Mouse (Mus musculus) c-Kit-positive CD71-positive TER-119-positive erythroid progenitor cells, embryonic 14.5 days (primary cell): ENCODE results near the gene Sh3rf3.

ENCODE experiments used
- DNase-seq: peaks from one replicate; pipeline ENCODE4 v3.0.0-alpha.2; 2013; ENCODE audit warnings: low spot score

The Sh3rf3 gene

DNA sequence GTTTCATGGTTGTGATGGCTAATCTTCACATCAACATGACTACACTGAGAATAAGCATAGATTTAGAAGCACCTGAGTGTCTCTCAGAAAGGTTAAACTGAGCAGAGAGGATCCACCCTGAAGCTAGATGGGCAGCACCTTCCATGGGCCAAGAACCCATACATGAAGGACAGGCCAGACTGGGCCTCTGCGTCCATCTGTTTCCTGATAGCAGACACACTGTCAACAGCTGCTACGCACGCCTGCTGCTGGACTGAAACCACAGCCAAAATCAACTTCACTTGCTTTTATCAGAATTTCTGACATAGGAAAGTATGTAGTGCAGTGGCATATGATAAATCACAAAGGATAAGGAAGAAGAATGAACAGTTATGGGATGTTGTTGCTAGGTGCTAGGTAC, 366.5 kb downstream of the Sh3rf3 start:
- no peak for DNase-seq

DNA sequence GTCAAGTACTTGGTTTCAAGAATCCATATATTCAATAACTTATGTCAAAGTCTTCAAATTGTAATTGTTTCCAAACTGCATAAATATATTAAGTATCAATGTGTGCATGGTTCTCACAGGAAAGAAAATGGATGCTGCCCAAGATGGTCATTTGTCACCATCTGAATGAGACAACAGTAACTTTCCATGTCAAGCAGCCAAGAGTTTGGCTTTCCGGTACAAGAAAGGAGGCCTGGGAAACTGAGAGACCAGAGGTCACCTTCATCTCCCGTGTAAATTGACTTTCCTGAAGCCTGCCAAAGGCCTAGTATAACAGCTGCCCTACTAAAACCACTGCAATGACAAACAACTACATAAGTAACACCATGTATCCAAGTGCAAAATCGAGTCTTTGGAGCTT, 369.1 kb downstream of the Sh3rf3 start:
- no peak for DNase-seq
